Mouse (Mus musculus): ENCODE measurements around the gene Usf2.

The Usf2 gene

DNA sequence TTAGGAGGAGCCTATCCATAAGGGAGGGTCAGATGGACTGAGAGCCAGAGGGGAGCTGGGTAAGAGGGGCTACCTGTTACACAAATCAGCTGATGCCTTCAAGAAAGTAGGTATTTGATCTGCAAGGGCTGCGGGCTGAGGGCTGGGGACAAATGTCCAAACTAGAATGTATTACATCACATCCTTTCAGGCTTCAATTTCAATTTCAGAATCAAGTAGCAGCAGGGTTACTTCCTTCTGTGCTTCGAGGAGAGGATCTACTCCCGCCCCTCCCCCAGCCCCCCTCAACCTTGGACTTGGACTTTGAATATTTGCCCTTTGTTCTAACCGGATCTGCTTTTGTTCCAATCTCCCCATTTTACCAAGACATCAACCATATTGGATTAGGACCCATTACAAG lies 39.4 kb downstream of the Usf2 start:
- DNase-seq (ENCODE audit: low read depth, low spot score): no peak

- no peak for DNase-seq (ENCODE audit: low read depth, low spot score)
These were observed 39.9 kb downstream of the Usf2 start for GRCm38 (mm10) chr7:30916713-30917112.

GRCm38 (mm10) chr7:30914732-30915131 lies 41.9 kb downstream of the Usf2 start, which contains the start of gene Mag:
Gene Mag, minus strand, starts transcription at chr7:30914873.
- no peak for DNase-seq (ENCODE audit: low read depth, low spot score)

DNA sequence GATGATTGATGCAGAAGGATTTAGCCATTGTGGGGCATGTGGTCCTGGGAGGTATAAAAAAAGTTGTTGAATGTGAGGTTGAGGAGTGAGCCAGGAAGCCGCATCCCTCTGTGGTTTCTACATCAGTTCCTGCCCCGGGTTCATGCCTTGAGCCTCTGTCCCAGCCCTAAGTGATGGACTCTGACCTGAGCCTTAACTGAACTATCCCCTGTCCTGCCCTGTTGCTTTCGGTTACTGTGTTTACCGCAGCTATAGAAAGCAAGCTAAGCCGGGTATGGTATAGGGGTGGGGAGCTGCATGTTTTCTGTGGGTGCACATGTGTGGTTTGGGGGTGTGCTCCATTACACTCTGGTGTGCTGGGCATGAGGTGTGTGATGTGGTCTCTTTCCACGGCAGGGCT lies 46.8 kb downstream of the Usf2 start:
- DNase-seq (ENCODE audit: low read depth, low spot score): no peak

DNA sequence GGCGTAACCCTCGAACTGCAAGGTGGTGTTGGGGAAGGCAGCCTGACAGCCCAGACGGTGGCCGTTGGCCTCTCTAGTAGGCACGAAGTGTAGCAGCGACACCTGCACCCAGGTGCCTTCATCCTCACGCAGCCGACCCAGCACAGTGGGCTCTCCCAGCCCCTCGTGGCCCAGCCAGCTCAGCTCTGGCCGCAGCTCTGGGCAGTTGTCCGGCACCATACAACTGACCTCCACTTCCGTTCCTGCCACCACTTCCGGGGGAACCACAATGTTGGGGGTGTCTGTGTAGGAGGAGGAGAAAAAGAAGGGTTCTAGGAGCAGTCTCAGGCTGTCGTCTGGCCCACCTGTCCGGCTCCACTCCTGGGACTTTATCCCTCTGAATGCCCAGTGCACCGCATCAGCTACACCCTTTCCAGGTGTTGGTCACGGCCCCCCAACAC lies 47.6 kb downstream of the Usf2 start:
- DNase-seq (ENCODE audit: low read depth, low spot score): no peak

GRCm38 (mm10) chr7:30908277-30908991 lies 48.2 kb downstream of the Usf2 start:
- DNase-seq (ENCODE audit: low read depth, low spot score): no peak

DNA sequence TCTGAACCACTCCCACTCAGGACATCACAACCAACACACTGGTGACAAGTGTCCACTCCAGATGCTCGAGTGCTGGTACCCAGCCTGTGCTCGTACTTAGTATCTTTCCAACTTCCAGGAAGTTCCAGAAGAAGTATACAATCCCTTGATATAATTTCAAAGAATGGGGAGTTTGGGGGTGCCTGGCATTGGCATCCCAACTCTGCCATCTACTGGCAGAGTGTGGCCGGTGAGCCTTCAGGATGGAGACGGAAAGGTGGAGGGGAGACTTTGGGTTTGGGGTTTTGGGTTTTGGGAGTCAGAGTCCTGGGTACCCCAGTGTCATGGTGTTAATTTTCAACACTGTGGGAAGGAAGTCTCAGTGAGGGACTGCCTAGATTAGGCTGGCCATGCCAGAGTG lies 52.6 kb downstream of the Usf2 start:
- no peak for DNase-seq (ENCODE audit: low read depth, low spot score)
